14 mouse cellular contexts compared by ENCODE assay signal in the genomic region with DNA sequence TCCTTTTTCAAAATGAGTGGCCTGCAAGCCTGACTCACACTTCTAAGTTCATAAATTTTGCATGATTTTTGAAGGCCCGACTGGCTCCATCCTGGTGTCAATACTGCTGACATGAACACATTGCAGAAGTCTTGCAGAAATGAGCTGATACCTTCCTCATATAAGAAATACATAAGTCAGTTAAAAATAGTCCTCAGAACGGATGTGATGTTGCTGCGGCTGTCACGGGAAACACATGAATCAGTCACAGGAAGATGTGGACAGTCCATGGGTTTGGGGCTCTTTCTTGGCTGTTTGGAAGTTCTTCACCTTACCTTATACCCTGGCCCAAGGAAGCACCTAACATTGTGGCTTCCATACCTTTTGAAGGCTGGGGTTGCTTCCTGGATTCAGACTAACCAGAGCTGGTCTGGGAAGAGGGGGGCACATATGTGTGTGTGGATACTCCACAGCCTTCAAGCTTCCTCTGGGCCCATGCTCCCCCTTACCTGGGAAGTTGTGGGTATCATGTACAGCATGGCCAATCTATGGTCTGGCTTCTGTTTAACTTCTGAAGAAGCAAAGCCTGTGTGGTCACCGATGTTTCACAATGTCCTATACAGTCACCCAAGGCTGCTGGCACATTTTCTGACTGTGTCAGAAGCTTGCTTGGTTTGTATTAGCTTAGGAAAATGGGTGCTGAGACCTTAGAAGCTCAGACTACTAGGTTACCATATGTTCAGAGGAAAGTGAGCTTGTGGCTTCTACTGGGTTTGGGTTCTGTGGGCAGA. TPM values are rescaled to one million over a fixed set of nuclear protein-coding genes. Genes with fewer than 3 reads are reported as not detected.
DNase-seq lines count a peak whose midpoint lies in the region; ATAC-seq and TF ChIP-seq lines count a peak whose summit lies in the region.
"Had no signal": no experiment of that assay in that cellular context is flagged by ENCODE, and none has a peak within 500 bp of the region (broad histone marks: within the 10 kb centered on the region; RNA-seq: fewer than 3 reads in every experiment).

No protein-coding gene starts in this region.

- H3K9me3 ChIP-seq in intestine, embryonic 16.5 days (ENCODE audit: control insufficient read depth, low read length), result no peaks in the 10 kb centered on the region
- no peaks in the 10 kb centered on the region for H3K9me3 ChIP-seq in intestine, embryonic 15.5 days
- no peaks in the 10 kb centered on the region for H3K9me3 ChIP-seq in megakaryocyte, embryonic 14.5 days
- H3K9me3 ChIP-seq in midbrain, postnatal 0 days (ENCODE audit: low read length), result no peaks in the 10 kb centered on the region
- no peaks in the 10 kb centered on the region for H3K9me3 ChIP-seq in midbrain, embryonic 16.5 days (replicated peaks; ENCODE audit: control insufficient read depth, low read length, poor library complexity, severe bottlenecking)
- H3K9me3 ChIP-seq: embryonic facial prominence, embryonic 15.5 days; liver, embryonic 15.5 days; midbrain, embryonic 15.5 days had no signal

- 0 out of 2 replicates have a peak overlapping the region, but pooled peaks have one; percentile 10 for H3K9ac ChIP-seq in intestine, embryonic 16.5 days (ENCODE audit: low read depth, low read length)
- H3K9ac ChIP-seq in intestine, embryonic 15.5 days, result no peak overlapping the region
- H3K9ac ChIP-seq in midbrain, postnatal 0 days (replicated peaks; ENCODE audit: low read length, poor library complexity, severe bottlenecking), result no peak overlapping the region
- H3K9ac ChIP-seq in midbrain, embryonic 16.5 days (ENCODE audit: low read depth, low read length), result no peak overlapping the region
- H3K9ac ChIP-seq: embryonic facial prominence, embryonic 15.5 days; liver, embryonic 15.5 days; midbrain, embryonic 15.5 days had no signal

- DNase-seq in CD4-positive, CD25-positive, alpha-beta regulatory T cell, adult 2 months (ENCODE audit: low read depth, low spot score), result peak; percentile 20
- no peak for DNase-seq in right cerebral cortex, adult 2 months (ENCODE audit: low spot score in 2 of 2)
- DNase-seq in midbrain, postnatal 0 days (ENCODE audit: low spot score), result no peak
- DNase-seq: cerebellum, adult 9-10 months; thymus, postnatal 14 days had no signal

- H3K4me1 ChIP-seq in intestine, embryonic 16.5 days (ENCODE audit: control insufficient read depth, insufficient read depth, low read length), result 0 out of 2 replicates have a peak, but pooled peaks cover 2% of the 10 kb centered on the region
- no peaks in the 10 kb centered on the region for H3K4me1 ChIP-seq in intestine, embryonic 15.5 days (replicated peaks)
- H3K4me1 ChIP-seq in bone marrow macrophage, adult 2 months (ENCODE audit: control insufficient read depth, insufficient read depth, low read length), result peaks cover 85% of the 10 kb centered on the region
- H3K4me1 ChIP-seq in megakaryocyte, embryonic 14.5 days, result peaks cover 62% of the 10 kb centered on the region
- H3K4me1 ChIP-seq in midbrain, postnatal 0 days (ENCODE audit: insufficient read depth, low read length), result no peaks in the 10 kb centered on the region
- peaks cover 2% of the 10 kb centered on the region for H3K4me1 ChIP-seq in midbrain, embryonic 16.5 days (ENCODE audit: control insufficient read depth, insufficient read depth, low read length)
- H3K4me1 ChIP-seq: midbrain, embryonic 15.5 days had no signal

- no peak overlapping the region for H3K27ac ChIP-seq in intestine, embryonic 16.5 days (ENCODE audit: low read length)
- no peak overlapping the region for H3K27ac ChIP-seq in intestine, embryonic 15.5 days
- H3K27ac ChIP-seq in bone marrow macrophage, adult 2 months (ENCODE audit: insufficient read depth, low read depth, low read length), result peak overlapping the region; percentile 100
- H3K27ac ChIP-seq in midbrain, postnatal 0 days (ENCODE audit: low read depth, low read length), result no peak overlapping the region
- H3K27ac ChIP-seq in midbrain, embryonic 16.5 days (ENCODE audit: low read length), result no peak overlapping the region
- H3K27ac ChIP-seq: embryonic facial prominence, embryonic 15.5 days; left cerebral cortex, adult 2 months; liver, embryonic 15.5 days; midbrain, embryonic 15.5 days had no signal

- no peak for TF ChIP-seq POLR2A in bone marrow macrophage, adult 2 months (IDR thresholded peaks at IDR 0.05; ENCODE audit: borderline replicate concordance, low read depth, low read length)

- 80% methylated on average over 5 of the region's 5 CpGs for WGBS in intestine, embryonic 16.5 days
- WGBS in intestine, embryonic 15.5 days, result 86% methylated on average over 5 of the region's 5 CpGs
- WGBS in midbrain, postnatal 0 days, result 91% methylated on average over 5 of the region's 5 CpGs
- 94% methylated on average over 5 of the region's 5 CpGs for WGBS in midbrain, embryonic 16.5 days

- H3K27me3 ChIP-seq in intestine, embryonic 16.5 days (replicated peaks; ENCODE audit: control insufficient read depth, insufficient read depth, low read length), result no peaks in the 10 kb centered on the region
- no peaks in the 10 kb centered on the region for H3K27me3 ChIP-seq in intestine, embryonic 15.5 days (replicated peaks)
- H3K27me3 ChIP-seq in megakaryocyte, embryonic 14.5 days (replicated peaks), result peaks cover 12% of the 10 kb centered on the region
- no peaks in the 10 kb centered on the region for H3K27me3 ChIP-seq in midbrain, postnatal 0 days (ENCODE audit: insufficient read depth, low read length)
- H3K27me3 ChIP-seq in midbrain, embryonic 16.5 days (ENCODE audit: control insufficient read depth, insufficient read depth, low read depth, low read length), result no peaks in the 10 kb centered on the region
- H3K27me3 ChIP-seq: embryonic facial prominence, embryonic 15.5 days; midbrain, embryonic 15.5 days had no signal

- H3K36me3 ChIP-seq in intestine, embryonic 16.5 days (ENCODE audit: control insufficient read depth, insufficient read depth, low read length), result no peaks in the 10 kb centered on the region
- no peaks in the 10 kb centered on the region for H3K36me3 ChIP-seq in intestine, embryonic 15.5 days
- no peaks in the 10 kb centered on the region for H3K36me3 ChIP-seq in megakaryocyte, embryonic 14.5 days (replicated peaks; ENCODE audit: low read length)
- H3K36me3 ChIP-seq in midbrain, postnatal 0 days (ENCODE audit: insufficient read depth, low read length), result no peaks in the 10 kb centered on the region
- no peaks in the 10 kb centered on the region for H3K36me3 ChIP-seq in midbrain, embryonic 16.5 days (ENCODE audit: control insufficient read depth, insufficient read depth, low read length)
- H3K36me3 ChIP-seq: embryonic facial prominence, embryonic 15.5 days; liver, embryonic 15.5 days; midbrain, embryonic 15.5 days had no signal

- no peak for ATAC-seq in intestine, embryonic 16.5 days
- ATAC-seq in intestine, embryonic 15.5 days, result no peak
- ATAC-seq in midbrain, postnatal 0 days (ENCODE audit: low FRiP score), result no peak
- ATAC-seq in midbrain, embryonic 16.5 days, result no peak
- ATAC-seq: midbrain, embryonic 15.5 days had no signal

- no peak for TF ChIP-seq CTCF in bone marrow macrophage, adult 2 months (IDR thresholded peaks at IDR 0.05; ENCODE audit: low read depth, low read length)
- no peak for TF ChIP-seq CTCF in midbrain, postnatal 0 days (IDR thresholded peaks at IDR 0.05)

- no peak overlapping the region for H3K4me2 ChIP-seq in intestine, embryonic 16.5 days (ENCODE audit: low read depth, low read length)
- no peak overlapping the region for H3K4me2 ChIP-seq in intestine, embryonic 15.5 days (replicated peaks)
- H3K4me2 ChIP-seq in midbrain, postnatal 0 days (ENCODE audit: low read depth, low read length, poor library complexity, severe bottlenecking), result no peak overlapping the region
- no peak overlapping the region for H3K4me2 ChIP-seq in midbrain, embryonic 16.5 days (ENCODE audit: low read length)
- H3K4me2 ChIP-seq: embryonic facial prominence, embryonic 15.5 days; liver, embryonic 15.5 days; midbrain, embryonic 15.5 days had no signal

- no peak overlapping the region for H3K4me3 ChIP-seq in intestine, embryonic 16.5 days (ENCODE audit: low read length)
- H3K4me3 ChIP-seq in intestine, embryonic 15.5 days (replicated peaks), result no peak overlapping the region
- H3K4me3 ChIP-seq in bone marrow macrophage, adult 2 months (ENCODE audit: insufficient read depth, low read length), result peak overlapping the region; percentile 14; the same call in 1 of the 2 replicates
- peak overlapping the region; percentile 62 for H3K4me3 ChIP-seq in megakaryocyte, embryonic 14.5 days (replicated peaks)
- H3K4me3 ChIP-seq in midbrain, postnatal 0 days (ENCODE audit: low read depth, low read length), result no peak overlapping the region
- H3K4me3 ChIP-seq in midbrain, embryonic 16.5 days (ENCODE audit: low read depth, low read length), result no peak overlapping the region
- H3K4me3 ChIP-seq: embryonic facial prominence, embryonic 15.5 days; left cerebral cortex, adult 2 months; liver, embryonic 15.5 days; midbrain, embryonic 15.5 days had no signal

RNA-seq across cellular contexts. Expression of a gene that starts 25.6 kb away (rescaled TPM):
- not detected in 2 replicates for polyA plus RNA-seq in intestine, embryonic 16.5 days (2015; fragmentation: Nextera tagmentation; extraction: Ambion mirVana)
- not detected in 2 replicates for polyA plus RNA-seq in intestine, embryonic 15.5 days (2015; fragmentation: Nextera tagmentation; extraction: Ambion mirVana)
- polyA plus RNA-seq in bone marrow macrophage, adult 2 months (2012; ENCODE audit: insufficient read depth, insufficient read length, missing spikeins), result not detected in 2 replicates
- not detected in 2 replicates for polyA plus RNA-seq in megakaryocyte, embryonic 14.5 days (2012; ENCODE audit: insufficient read depth, low replicate concordance)
- total RNA-seq in midbrain, postnatal 0 days (2014; rRNA removed), result 0.11 TPM in 1 of 2 replicates, not detected in the other
- polyA plus RNA-seq in midbrain, postnatal 0 days (2015; fragmentation: Nextera tagmentation; extraction: Ambion mirVana), result not detected in 2 replicates
- polyA plus RNA-seq in midbrain, embryonic 16.5 days (2015; fragmentation: Nextera tagmentation; extraction: Ambion mirVana), result not detected in 2 replicates
- total RNA-seq: left cerebral cortex, adult 2 months had no signal
- polyA plus RNA-seq: liver, embryonic 15.5 days; midbrain, embryonic 15.5 days had no signal

Comparison
In these comparisons a context has a peak if more than half of its experiments do, and no peak if none do; other contexts are left out.
1. H3K4me3 ChIP-seq: peak in bone marrow macrophage, adult 2 months (single experiment) and megakaryocyte, embryonic 14.5 days (single experiment); none in intestine, embryonic 16.5 days (single experiment), intestine, embryonic 15.5 days (single experiment), midbrain, postnatal 0 days (single experiment) and midbrain, embryonic 16.5 days (single experiment).